Mouse (Mus musculus): ENCODE measurements around the gene Dgki. TPM values are rescaled to one million over a fixed set of nuclear protein-coding genes. Genes with fewer than 3 reads are reported as not detected.
A peak's percentile ranks its signal among the peaks of the same experiment; 100 is the strongest.
"Not testable (repeated sequence)": the region's sequence is repeated elsewhere in the genome, so short reads cannot be mapped to it uniquely, and the experiment has no call there.

Dgki gene
- total RNA-seq, 2 experiments from 2014 or later: 0.61 to 1.7 TPM

DNA sequence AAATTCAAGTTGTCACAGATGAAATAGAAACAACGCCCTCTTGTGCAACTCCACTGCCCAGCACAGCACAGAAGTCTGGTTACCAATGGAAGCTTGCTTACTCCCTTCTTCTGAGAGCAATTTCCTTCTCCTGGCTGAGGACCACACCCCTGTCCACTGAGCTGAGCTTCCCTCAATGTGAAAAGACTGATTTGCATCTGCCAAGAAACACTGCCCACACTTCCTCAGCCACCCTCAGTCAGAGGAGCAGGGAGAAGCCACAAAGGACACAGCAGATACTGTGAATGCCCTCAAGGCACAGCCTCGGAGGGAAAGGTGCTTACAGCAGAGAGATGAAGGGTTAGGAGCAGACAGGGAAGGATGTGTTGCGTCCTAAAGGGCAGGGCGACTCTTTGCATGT lies 149.9 kb downstream of the Dgki start:
- DNase-seq: no peak

DNA sequence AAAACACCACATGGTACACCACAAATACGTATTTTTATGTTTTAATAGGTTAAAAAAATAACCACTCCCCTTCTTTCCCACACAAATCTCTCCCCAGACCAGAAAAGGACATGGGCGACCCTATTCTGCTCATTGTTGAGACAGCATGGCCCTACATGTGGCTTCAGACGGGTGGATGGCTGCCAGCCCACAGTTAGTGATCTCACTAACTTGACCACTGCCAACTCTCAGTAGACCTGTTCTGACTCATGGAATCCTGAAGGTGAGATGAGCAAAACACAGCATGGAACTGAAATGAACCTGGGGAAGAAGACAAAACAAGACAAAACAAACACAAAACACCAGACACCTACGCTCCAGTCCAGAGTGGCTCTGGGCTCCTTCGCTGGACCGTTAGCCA lies 150.8 kb downstream of the Dgki start:
- DNase-seq: no peak

DNA sequence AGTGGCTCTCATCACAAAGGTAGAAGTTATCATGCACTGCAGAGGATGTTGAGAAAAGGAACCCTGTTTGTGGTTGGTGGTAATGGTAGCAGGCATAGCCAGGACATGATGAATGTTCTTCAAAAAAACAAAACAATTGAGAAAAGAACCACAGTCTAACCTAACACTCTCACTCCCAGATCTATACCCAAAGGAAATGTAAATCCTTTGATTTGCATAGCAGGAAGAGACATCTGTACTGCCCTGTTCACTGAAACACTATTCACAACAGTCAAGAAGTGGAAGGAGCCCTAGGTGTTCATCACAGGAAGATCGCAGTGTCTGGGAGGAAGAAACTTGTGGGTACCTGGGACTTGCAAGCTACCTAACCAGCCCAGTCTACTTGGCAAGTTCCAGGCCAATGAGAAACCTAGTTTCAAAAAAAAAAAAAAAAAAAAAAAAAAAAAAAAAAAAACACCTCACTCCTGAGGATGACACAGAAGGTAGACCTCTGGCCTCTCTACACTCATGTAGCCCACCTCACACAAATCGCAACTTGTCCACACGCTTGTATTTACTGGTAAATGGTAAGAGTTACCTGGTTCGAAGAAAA lies 152.5 kb downstream of the Dgki start:
- DNase-seq: no peak

DNA sequence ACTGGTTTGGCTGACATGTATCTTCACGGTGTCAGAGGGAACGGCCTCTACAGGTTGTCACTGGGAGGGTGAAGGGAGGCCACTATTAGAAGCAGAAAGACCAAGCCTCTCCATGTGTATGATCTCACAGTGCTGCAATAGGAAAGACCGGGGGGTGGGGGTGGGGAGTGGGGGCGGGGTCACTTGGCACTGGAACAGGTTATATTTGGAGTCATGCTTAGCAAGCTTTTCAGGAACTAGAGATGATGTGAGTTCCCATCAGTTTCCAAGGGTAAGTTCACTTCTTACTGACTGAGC lies 156.2 kb downstream of the Dgki start:
- no peak for DNase-seq

DNA sequence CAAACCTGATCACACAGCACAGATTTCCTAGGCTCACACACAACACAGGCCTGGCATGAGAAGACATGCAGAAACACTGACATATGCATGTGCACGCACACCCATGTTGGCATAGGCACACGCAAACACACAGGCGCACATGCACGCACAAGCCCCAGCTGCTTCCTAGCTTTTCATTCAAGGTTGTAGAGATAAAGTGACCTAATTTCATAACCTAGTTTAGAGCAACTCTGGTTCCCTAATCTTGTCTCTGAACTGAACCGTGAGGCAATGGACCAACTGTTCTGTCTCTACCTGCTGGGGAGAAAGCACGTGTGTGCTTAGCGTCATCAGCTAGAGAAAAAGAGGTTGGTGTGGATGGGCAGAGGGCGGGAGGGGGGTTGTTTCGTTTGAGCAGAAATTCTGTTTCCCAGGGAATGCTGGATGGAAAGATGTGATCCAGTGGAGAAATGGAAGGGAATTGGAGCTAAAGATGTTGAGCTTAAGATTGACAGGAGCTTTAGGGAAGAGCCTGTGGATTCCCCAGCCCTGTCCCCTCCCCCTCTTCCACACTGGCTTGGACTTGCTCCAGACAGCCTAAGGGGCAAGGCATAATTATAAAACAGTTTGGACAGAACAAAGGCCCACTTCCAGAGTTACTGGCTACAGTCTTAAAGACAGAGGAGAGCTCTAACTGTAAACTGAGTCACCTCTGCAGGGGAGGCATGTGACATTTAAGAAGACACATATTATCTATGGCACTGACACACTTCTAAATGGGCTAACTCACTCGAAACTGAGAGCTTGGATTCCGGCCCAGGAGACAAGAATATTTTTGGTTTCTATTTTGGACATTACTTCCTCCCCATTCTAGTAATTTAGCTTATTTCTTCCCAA lies 156.8 kb downstream of the Dgki start:
- DNase-seq: no peak

DNA sequence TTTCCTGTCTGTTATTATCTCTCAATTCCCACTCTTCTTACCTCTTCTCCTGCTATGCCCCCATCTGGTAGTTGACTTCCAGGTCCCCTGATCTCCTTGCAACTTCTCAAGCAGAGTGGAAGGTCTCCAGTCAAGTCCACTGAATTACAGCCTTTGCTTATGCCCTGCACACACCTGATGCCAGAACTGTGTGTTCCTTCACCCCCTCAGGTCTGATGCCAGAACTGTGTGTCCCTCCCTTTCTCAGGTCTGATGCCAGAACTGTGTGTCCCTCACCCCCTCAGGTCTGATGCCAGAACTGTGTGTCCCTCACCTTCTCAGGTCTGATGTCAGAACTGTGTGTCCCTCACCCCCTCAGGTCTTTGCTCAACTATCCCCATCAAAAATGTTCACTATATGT lies 161.2 kb downstream of the Dgki start:
- DNase-seq: no peak

DNA sequence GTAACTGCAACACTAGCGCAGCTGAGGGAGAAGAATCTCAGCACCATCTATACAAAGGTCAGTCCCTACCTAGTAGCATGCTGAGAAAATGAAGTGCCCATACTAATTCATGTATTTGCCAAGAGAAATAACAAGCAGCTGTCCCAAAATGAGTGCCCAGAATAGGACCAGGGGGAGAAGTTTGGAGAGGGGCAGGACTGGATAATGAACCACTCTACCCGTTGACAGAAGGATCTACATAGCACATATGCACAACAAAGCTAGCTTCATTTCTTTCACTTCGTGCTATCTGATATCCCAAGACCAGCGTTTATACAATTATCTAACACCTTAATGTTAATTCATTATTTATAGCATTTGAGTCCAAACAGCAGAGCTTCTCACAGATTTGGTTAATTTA lies 168.7 kb downstream of the Dgki start:
- DNase-seq: no peak

DNA sequence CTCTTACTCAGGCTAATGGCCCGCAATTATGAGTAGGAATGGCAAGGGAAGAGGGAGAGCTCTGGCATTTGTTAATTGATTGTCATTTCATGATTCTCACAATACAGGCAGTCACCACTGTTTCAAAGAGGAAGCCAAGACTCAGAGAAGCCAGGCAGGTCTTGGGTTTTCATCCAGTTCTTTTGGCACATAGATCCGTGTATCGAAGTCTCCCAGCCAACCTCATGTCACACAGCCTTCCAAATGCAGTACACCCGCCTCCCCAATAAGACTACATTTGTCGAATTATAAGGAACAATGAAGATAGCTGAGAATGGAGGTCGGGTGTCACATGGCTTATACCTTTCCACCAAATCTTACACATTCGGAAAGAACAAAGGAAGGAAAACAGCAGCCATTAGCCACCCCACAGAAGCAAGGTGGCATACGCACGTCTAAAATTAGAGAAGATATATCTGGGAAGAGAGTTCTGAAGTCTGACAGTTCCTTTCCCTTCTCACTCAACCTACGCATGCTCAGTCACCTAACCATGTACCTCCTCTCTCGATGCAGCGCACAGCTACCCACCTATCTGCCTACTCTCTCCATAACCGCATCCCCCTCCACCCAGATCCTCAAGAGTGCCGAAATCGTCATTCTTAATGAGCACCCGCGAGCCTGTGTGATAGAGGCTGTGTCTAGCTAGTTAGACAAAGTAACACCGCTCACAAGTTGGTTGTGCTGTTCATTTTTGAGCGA lies 179.4 kb downstream of the Dgki start:
- DNase-seq: no peak

DNA sequence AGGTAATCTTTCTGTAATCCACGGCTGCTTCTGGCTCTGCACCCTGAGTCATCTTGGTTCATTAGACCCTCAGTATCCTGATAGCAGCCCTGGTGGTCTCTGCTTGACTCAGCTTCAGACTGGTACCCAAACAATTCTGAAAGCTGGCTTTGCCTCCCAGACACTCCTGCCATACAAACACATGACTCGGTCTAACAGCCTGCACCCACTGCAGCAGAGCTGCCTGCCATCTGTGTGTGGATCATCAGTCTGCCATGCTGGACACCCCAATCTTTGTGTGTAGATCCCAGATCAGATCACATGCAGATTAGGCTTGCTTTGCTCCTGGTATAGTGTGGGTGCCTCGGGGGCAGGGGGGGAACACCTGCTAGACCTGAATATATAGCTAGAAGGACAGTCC lies 180.8 kb downstream of the Dgki start:
- DNase-seq: no peak

DNA sequence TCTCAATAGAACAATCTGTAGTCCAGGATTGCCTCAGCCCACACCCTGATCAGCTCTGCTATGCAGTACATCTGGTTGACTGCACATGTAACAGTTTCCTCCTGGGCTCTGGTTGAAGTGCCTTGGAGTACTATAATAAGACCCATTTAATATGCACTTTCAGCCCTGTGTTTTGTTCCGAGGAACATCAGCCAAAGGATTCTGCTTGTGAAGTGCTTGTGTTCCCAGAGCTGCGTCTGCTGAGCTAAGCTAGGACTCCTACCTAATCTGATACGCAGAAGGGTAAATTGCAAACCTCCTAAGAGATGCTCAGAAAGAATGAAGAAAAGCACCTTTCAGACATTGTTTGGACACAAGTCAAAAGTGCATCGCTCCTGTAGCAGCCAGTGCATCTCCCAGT lies 186.9 kb downstream of the Dgki start:
- DNase-seq: no peak

DNA sequence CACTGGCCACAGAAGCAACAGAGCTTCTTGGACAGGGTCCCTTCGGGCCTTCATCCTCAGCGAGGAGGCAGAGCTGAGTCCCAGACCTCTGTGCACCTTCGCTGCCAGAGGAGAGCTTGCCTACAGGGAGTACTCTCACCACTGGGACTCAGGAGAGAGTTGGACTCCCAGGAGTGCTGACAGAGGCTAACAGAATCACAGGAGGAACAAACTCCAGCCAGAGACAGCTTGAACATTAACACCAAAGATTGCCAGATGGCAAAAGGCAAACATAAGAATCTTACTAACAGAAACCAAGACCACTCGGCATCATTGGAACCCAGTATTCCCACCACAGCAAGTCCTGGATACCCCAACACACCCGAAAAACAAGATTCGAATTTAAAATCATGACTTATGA lies 193.7 kb downstream of the Dgki start:
- not testable (repeated sequence) for DNase-seq

DNA sequence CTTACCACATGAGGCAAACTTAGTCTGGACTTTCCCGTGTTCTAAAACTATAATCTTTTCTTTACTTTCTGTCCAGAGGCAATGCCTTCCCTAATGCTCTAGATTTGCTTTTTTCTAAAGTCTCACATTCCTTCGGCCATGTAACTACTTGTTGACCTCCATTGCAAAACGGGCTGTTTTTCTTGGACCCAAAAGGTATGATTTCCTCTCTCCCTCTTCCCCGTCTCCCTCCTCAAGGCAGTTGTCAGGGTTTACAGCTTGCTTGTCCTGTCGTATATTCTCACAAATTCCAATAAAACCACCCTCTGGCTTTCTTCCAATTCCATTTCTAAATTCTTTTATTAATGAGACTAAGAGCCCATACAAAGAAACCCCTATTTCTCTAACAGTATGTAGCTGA lies 199.6 kb downstream of the Dgki start:
- no peak for DNase-seq

DNA sequence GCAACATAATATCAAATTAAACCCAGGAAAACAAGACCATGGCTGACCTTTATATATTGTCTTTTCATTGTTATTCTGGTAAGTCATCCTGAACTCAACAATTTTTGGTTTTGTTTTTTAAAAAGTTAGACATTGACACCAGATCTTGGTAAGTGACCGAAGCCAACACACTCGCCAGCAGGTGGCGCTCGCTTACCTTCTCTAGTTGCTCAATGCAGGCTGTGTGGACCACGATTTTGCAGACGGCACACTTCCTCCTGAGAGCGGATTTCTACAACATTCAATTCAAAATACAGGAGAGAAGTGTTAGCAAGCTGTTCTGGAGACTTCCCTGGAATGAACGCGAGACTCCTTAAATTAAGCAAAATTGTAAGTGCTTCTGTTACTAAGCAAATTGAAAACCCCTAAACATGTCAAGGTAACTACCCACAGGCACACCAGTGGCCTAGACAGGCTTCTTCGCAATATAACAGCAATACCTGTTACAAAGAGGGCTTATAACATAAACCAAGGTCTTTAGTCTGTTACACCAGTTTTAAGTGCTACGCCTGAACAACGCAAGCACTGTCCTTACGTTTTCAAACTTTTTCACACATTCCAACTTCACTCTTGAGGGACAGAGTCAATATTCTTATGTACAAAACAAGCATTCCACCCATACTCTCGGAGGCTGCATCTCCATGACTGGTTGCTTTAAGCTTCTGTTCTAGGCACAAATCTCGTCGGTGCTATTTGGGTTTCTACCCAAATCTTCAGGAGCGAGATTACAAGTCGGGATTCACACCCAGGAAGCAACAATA lies 202.4 kb downstream of the Dgki start:
- DNase-seq: peak; percentile 92

DNA sequence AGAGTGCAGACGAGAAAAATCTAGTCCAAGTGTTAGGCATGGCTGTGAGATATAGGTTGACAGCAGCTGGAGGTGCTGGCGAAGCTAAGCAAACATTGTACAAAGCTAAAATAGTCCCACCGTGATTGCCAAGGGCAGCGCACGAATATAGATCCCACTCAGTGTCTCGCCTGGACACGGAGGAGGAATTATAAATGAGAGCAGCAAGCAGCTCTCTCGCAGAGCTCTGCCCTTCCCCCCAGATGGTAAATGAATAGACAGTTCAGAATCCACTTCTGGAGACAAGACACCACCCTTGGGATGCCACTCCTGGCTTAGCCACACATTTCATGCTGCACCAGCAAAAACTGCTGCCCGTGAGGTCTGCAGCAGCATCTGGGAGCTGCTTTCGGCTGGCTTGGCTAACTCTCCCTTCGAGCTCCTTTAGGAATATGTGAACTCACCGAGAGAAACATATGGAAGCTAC lies 203.1 kb downstream of the Dgki start:
- peak; percentile 7 for DNase-seq

DNA sequence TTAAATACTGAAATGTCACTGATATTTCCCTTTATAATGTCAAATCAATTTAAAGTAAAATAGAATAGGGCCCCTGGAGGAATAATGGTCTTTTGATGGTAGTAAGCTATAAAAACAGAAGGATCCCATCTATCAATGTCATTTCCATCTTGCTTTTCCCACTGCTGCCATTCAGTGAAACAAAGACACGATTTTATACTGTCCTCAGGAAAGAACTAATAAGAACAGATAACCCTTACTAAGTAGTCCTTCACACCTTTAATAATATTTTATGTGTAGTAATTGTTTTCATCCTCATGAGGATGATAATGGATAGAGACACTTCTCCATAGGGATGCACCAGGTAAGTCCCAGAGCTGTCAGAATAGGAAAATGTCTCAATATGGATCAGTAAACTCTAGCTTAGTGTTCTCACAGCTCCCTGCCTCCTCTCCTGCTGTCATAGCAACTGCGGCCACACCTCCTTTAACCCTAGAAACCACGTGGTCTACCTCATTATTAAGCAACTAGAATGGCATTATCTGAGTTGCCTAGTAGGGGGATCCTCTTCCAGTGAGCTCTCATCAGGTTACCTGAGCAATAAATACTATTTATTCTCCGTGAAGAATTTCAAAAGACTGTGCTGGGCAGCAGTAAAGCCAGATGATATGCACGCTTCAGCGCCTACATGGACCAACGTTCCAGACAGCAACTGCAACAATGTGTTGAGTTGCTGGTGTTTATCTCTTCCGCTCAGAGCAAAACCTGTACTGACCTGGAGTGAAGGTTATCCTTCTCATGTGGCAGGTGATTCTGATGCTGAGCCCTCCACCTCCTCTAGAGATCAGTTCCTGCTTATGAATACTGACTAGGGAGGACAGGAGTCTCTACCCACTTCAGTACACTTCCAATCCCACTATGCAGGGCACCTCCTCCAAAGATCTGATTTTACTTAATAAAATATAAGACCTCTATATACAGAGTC lies 210.6 kb downstream of the Dgki start:
- DNase-seq: no peak

DNA sequence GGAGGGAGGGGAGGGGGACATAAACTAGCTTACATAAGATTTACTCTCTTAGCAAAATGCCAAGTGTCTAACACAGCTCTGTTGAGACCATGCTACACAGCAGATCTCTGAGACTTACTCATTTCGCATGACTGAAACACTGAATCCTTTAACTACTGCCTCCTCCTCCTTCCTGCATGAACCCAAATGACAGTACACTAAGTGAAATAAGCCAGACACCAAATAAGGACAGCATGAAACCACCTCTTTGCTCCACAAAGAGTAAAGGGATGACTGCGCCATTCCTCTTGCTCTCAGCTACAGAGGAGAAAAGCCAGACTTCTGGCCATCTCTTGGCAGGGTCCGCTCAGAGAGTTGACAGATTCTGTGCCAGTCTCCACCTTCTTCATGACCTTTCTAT lies 217.0 kb downstream of the Dgki start:
- no peak for DNase-seq

DNA sequence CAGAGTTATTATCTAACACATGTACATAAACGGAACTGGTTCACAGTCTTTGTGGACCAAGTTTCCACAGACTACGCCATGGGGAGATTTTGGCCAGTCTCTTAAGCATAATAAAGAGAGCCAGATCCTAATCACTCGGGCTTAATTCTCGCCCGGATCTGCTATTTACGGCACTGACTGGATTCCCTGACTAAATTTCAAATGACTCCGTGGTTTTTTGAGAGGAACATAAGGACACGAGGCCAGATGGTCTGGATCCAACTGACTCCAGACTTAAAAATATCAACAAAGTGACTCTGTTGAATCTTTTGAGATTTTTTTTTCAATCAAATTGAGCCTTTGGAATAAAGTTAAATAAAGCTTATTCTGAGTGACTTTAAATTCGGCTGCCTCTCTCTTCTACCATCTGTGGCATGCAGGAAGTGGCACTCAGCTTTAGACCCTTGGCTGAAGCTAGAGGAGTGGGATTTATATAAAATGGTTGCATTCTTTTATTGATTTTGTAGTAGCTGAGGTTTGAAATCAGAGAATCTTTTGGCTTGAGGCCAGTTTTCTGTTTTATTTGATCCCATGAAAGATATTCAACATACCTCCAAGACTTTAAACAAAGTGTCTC lies 227.5 kb downstream of the Dgki start:
- peak; percentile 20 for DNase-seq

DNA sequence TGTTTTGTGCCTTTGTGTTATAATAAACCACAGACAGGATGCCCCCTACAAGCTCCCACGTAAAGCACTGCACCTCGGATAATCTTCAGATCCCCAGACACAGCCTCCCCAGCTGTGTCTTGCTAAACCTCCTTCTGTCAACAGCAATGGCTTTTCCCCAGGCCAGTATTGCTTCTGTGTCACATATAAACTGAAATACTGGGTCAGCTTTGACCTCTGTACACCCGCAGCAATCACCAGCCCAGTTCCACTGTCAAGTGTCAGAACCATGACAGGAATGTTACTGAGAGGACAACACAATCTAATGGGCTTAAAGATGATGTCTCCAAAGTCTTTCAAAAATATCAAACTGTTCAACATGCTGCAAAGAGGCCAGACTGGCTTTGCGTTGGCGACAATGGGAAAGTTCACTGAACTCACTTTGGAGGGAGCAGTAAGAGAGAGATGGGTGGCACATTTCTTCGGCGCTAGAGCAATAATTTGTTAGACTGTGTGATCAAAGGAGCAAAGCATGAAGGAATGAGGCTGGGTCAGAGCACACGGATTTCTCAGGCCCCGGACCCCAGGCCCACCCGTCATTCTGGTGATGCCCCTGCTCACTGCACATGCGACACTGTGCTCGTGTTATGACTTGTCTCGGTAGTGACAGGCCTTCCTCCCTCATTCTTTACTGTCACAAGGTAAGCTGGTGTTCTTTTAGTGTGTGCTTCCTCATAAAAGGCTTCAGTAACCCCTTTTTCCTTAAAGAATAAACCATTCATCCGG lies 230.0 kb downstream of the Dgki start:
- no peak for DNase-seq

DNA sequence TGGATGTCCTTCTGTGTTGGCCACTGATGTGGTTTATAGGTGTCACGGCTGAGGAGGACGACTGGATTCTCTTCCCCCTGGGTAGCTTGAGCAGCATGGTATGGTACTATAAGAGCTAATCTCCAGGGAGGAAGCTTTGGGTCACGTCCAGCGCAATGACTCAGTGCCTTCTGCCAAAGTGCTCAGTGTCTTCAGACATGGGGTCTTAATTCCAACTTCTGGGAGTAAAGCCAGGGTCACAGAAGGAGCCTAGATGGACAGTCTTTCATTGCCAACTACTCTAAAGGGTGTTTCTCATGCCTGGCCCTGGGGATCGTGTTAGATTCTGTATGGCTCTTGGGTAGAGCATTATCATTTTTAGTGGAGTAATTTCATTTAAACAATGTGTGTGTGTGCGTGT lies 231.2 kb downstream of the Dgki start:
- no peak for DNase-seq

DNA sequence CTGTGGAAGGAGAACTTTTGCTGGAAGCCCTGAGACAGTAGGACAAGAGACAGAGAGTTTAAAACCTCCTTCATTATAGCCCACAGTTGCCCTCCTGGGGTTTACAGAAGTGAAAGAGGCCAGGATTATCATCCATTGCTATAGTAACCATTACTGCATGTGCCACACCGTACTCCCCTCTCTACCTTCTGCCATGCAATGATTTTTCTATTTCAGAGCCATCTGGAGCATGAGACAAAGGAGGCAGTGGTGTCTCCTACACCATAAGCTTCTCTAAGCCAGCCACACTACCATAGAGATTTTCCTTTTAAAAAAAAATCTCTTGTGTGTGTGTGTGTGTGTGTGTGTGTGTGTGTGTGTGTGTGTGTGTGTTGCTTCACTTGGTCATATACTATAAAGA lies 232.6 kb downstream of the Dgki start:
- no peak for DNase-seq

Measured in gastrocnemius, postnatal 10 days (tissue).